Mouse (Mus musculus) left cerebral cortex, adult 8-10 months (tissue): ENCODE measurements around the gene Rbbp5. TPM values are rescaled to one million over a fixed set of nuclear protein-coding genes. Genes with fewer than 3 reads are reported as not detected.

Experiments
- DNase-seq, 2 experiments: peaks; one replicate each; pipeline ENCODE4 v3.0.0; 2022; ENCODE audit warnings: low spot score in 2 of 2
- total RNA-seq, 4 experiments: library from RNA; stranded (reverse); gene quantifications; 2 replicates each; pipeline ENCODE4 v1.2.4; 2022

Rbbp5 gene
- total RNA-seq, 4 experiments from 2014 or later = 52.3 to 63.4 (median 58.7) TPM

- DNase-seq = no peak
Observed at GRCm38 (mm10) chr1:132500535-132500934, 23.4 kb downstream of the Rbbp5 start.

GRCm38 (mm10) chr1:132505155-132505554 lies 28.0 kb downstream of the Rbbp5 start:
- no peak for DNase-seq

- no peak for DNase-seq
Observed at GRCm38 (mm10) chr1:132506058-132506457, 28.9 kb downstream of the Rbbp5 start, which contains the start of gene Tmem81. Tmem81 (plus strand) TSS chr1:132506230.

- no peak for DNase-seq
Observed at GRCm38 (mm10) chr1:132506656-132507055, 29.5 kb downstream of the Rbbp5 start.

- DNase-seq = no peak
Observed at GRCm38 (mm10) chr1:132509771-132510170, 32.6 kb downstream of the Rbbp5 start.

GRCm38 (mm10) chr1:132511521-132511920 lies 34.4 kb downstream of the Rbbp5 start:
- peak in 1 of 2 experiments; percentile 28 for DNase-seq

- DNase-seq = no peak
Observed at GRCm38 (mm10) chr1:132512106-132512505, 34.9 kb downstream of the Rbbp5 start.

- DNase-seq = no peak
Observed at GRCm38 (mm10) chr1:132515339-132515738, 38.2 kb downstream of the Rbbp5 start.

GRCm38 (mm10) chr1:132516776-132517175 lies 39.6 kb downstream of the Rbbp5 start:
- DNase-seq = no peak

- no peak for DNase-seq
Observed at GRCm38 (mm10) chr1:132518621-132519020, 41.5 kb downstream of the Rbbp5 start.

GRCm38 (mm10) chr1:132519734-132520133 lies 42.6 kb downstream of the Rbbp5 start:
- no peak for DNase-seq

- DNase-seq = no peak
Observed at GRCm38 (mm10) chr1:132520764-132521163, 43.6 kb downstream of the Rbbp5 start.

- no peak for DNase-seq
Observed at GRCm38 (mm10) chr1:132523048-132523447, 45.9 kb downstream of the Rbbp5 start.

GRCm38 (mm10) chr1:132523920-132524319 lies 46.8 kb downstream of the Rbbp5 start:
- DNase-seq = no peak

- DNase-seq = no peak
Observed at GRCm38 (mm10) chr1:132525832-132526231, 48.7 kb downstream of the Rbbp5 start.

GRCm38 (mm10) chr1:132528071-132528470 lies 50.9 kb downstream of the Rbbp5 start:
- no peak for DNase-seq

GRCm38 (mm10) chr1:132528647-132529334 lies 51.6 kb downstream of the Rbbp5 start:
- no peak for DNase-seq

GRCm38 (mm10) chr1:132530631-132531191 lies 53.5 kb downstream of the Rbbp5 start:
- DNase-seq = no peak

- DNase-seq = no peak
Observed at GRCm38 (mm10) chr1:132532521-132532920, 55.4 kb downstream of the Rbbp5 start.

GRCm38 (mm10) chr1:132533840-132534239 lies 56.7 kb downstream of the Rbbp5 start:
- no peak for DNase-seq

- DNase-seq = no peak
Observed at GRCm38 (mm10) chr1:132535541-132535940, 58.4 kb downstream of the Rbbp5 start.

GRCm38 (mm10) chr1:132536416-132536815 lies 59.3 kb downstream of the Rbbp5 start:
- DNase-seq = no peak

- peak in 1 of 2 experiments; percentile 74 for DNase-seq
Observed at GRCm38 (mm10) chr1:132537736-132538135, 60.6 kb downstream of the Rbbp5 start.
